Mouse (Mus musculus) liver, embryonic 18 days (tissue): ENCODE measurements around the gene Plcd4. TPM values are rescaled to one million over a fixed set of nuclear protein-coding genes. Genes with fewer than 3 reads are reported as not detected.

Source experiments
- polyA plus RNA-seq: library from polyadenylated mRNA; depleted of rRNA; stranded (reverse); fragments of >200 nt; gene quantifications from 2 replicates; pipeline ENCODE4 v1.2.3, GENCODE M21; 2012; rRNA removed

Plcd4 gene
- polyA plus RNA-seq = not detected in 2 replicates

GRCm38 (mm10) chr1:74542451-74542961, at the start of gene Plcd4:
Gene Plcd4, plus strand, starts transcription at chr1:74542888.

GRCm38 (mm10) chr1:74505721-74506464, 36.8 kb upstream of the Plcd4 start, which contains the start of gene Cnot9:
Gene Cnot9, plus strand, starts transcription at chr1:74506058.

GRCm38 (mm10) chr1:74544184-74544583, 1.5 kb downstream of the Plcd4 start, which contains the start of gene Usp37:
Gene Usp37, minus strand, starts transcription at chr1:74544284.

GRCm38 (mm10) chr1:74587773-74588445, 45.2 kb downstream of the Plcd4 start, which contains the start of the genes Zfp142 and Bcs1l:
Gene Zfp142, minus strand, starts transcription at chr1:74588246.
Gene Bcs1l, plus strand, starts transcription at chr1:74588289.

GRCm38 (mm10) chr1:74601267-74601962, 58.7 kb downstream of the Plcd4 start, which contains the start of the genes Rnf25 and Stk36:
Gene Rnf25, minus strand, starts transcription at chr1:74601397.
Gene Stk36, plus strand, starts transcription at chr1:74601445.

Other genes with a start within 250 kb of the Plcd4 start
- gene Tmbim1, start 237.3 kb upstream of the Plcd4 start, polyA plus RNA-seq = 15.5 and 21.6 TPM in 2 replicates
- gene Catip, start 180.8 kb upstream of the Plcd4 start, polyA plus RNA-seq = 0.13 and 0.16 TPM in 2 replicates
- 25.1 and 26.1 TPM in 2 replicates for gene Slc11a1, start 167.7 kb upstream of the Plcd4 start, polyA plus RNA-seq
- gene Ctdsp1, start 151.4 kb upstream of the Plcd4 start, polyA plus RNA-seq = 44.9 and 47.5 TPM in 2 replicates
- 0.71 and 0.74 TPM in 2 replicates for gene Vil1, start 133.5 kb upstream of the Plcd4 start, polyA plus RNA-seq
- 16.1 and 16.8 TPM in 2 replicates for gene Cnot9, start 36.8 kb upstream of the Plcd4 start, polyA plus RNA-seq
- gene Usp37, start 1.4 kb downstream of the Plcd4 start, polyA plus RNA-seq = 2.8 and 3.0 TPM in 2 replicates
- gene Zfp142, start 45.4 kb downstream of the Plcd4 start, polyA plus RNA-seq = 2.0 and 2.5 TPM in 2 replicates
- gene Bcs1l, start 45.4 kb downstream of the Plcd4 start, polyA plus RNA-seq = 9.5 and 10.3 TPM in 2 replicates
- 29.2 and 31.2 TPM in 2 replicates for gene Rnf25, start 58.5 kb downstream of the Plcd4 start, polyA plus RNA-seq
- gene Stk36, start 58.6 kb downstream of the Plcd4 start, polyA plus RNA-seq = 0.19 and 0.23 TPM in 2 replicates
- 5.8 and 6.6 TPM in 2 replicates for gene Ttll4, start 118.9 kb downstream of the Plcd4 start, polyA plus RNA-seq
- 30.0 and 34.2 TPM in 2 replicates for gene Cyp27a1, start 170.7 kb downstream of the Plcd4 start, polyA plus RNA-seq
- 0.12 and 0.22 TPM in 2 replicates for gene Prkag3, start 206.3 kb downstream of the Plcd4 start, polyA plus RNA-seq
- gene Wnt6, start 229.0 kb downstream of the Plcd4 start, polyA plus RNA-seq = 0.06 and 0.07 TPM in 2 replicates
- not detected in 2 replicates for gene Wnt10a, start 248.6 kb downstream of the Plcd4 start, polyA plus RNA-seq